Mouse (Mus musculus) olfactory bulb, adult 2 months (tissue): ENCODE measurements around the gene Cdk15.

Experiments
- CTCF ChIP-seq: fragments of 200-500 bp; IDR thresholded peaks from 2 replicates; pipeline ENCODE4 v1.5.1; 2012; ENCODE audit warnings: low read depth, mild to moderate bottlenecking, low read length, moderate library complexity; ENCODE audit not compliant: insufficient read depth
- POLR2A ChIP-seq: fragments of 200-500 bp; IDR thresholded peaks from 2 replicates; pipeline ENCODE4 v1.6.1; 2012; ENCODE audit warnings: mild to moderate bottlenecking, low read depth, low read length, moderate library complexity; ENCODE audit not compliant: insufficient read depth

DNA sequence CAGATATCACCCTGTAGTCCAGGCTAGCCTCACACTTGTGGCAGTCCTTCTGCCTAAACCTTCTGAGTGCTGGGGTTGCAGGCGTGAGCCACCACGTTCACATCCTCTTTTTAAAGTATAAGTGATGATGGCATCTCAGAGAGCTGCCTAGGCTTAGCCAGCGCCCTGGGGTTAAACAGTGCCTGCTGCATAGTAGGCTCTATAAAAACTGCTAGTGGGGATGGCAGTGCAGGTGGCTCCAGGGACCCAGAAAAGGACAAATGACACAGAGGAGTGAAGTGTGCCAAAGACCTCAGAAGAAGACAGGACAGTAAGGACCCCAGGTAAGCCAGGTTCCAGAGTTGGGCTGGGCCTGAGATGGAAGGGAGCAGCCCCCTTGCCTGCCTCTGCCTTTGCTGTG is 104.1 kb downstream of the Cdk15 start:
- TF ChIP-seq POLR2A (no peak), CTCF (no peak)
